Mouse (Mus musculus) lung, postnatal 0 days (tissue): ENCODE data around the gene Rasd1. TPM values are rescaled to one million over a fixed set of nuclear protein-coding genes. Genes with fewer than 3 reads are reported as not detected.
"Not testable (repeated sequence)": the region's sequence is repeated elsewhere in the genome, so short reads cannot be mapped to it uniquely, and the experiment has no call there.

Experiments used
- ATAC-seq: fragments of 200-750 bp; cut with Nextera tagmentation; 2 replicates; pipeline ENCODE4 v1.8.0; 2017; ENCODE audit warnings: moderate library complexity
- DNase-seq: peaks from one replicate; pipeline ENCODE4 v3.0.0-alpha.2; 2016; ENCODE audit warnings: low spot score
- H3K27ac ChIP-seq: fragments of 300-500 bp; sonication (generic); 2 replicates; pipeline ENCODE4 v1.5.1; 2014; ENCODE audit warnings: antibody characterized with exemption, mild to moderate bottlenecking, low read length, mixed read lengths
- H3K27me3 ChIP-seq: fragments of 300-500 bp; sonication (generic); replicated peaks from 2 replicates; pipeline ENCODE4 v1.6.1; 2014; ENCODE audit warnings: low read length, mixed read lengths; ENCODE audit not compliant: insufficient read depth
- H3K36me3 ChIP-seq: fragments of 300-500 bp; sonication (generic); 2 replicates; pipeline ENCODE4 v1.6.1; 2014; ENCODE audit warnings: low read length, mixed read lengths; ENCODE audit not compliant: insufficient read depth
- H3K4me1 ChIP-seq: fragments of 300-500 bp; sonication (generic); 2 replicates; pipeline ENCODE4 v1.6.1; 2014; ENCODE audit warnings: antibody characterized with exemption, low read depth, low read length, mixed read lengths; ENCODE audit not compliant: insufficient read depth
- H3K4me2 ChIP-seq: fragments of 300-500 bp; sonication (generic); replicated peaks from 2 replicates; pipeline ENCODE4 v1.6.1; 2014; ENCODE audit warnings: low read depth, mild to moderate bottlenecking, low read length, moderate library complexity, mixed read lengths
- H3K4me3 ChIP-seq: fragments of 300-500 bp; sonication (generic); 2 replicates; pipeline ENCODE4 v1.5.1; 2014; ENCODE audit warnings: low read depth, low read length
- H3K9ac ChIP-seq: fragments of 300-500 bp; sonication (generic); replicated peaks from 2 replicates; pipeline ENCODE4 v1.6.1; 2014; ENCODE audit warnings: low read depth, mild to moderate bottlenecking
- H3K9me3 ChIP-seq: fragments of 300-500 bp; sonication (generic); 2 replicates; pipeline ENCODE4 v1.6.1; 2016; ENCODE audit warnings: low read length, mixed read lengths
- CTCF ChIP-seq: IDR thresholded peaks from 2 replicates; pipeline ENCODE4 v1.5.1; 2016; ENCODE audit warnings: antibody characterized with exemption, mild to moderate bottlenecking
- EP300 ChIP-seq: IDR thresholded peaks from 2 replicates; pipeline ENCODE4 v1.6.1; 2016; ENCODE audit warnings: antibody characterized with exemption, mild to moderate bottlenecking, control low read depth
- WGBS: fragments of 180-500 bp; shearing (Covaris S2); extraction: QIAGEN DNeasy Blood & Tissue Kit; methylation state at CpG from one replicate; pipeline ENCODE4 v1.1.7; 2014; 5-methylcytosine and 5-hydroxymethylcytosine counted together
- polyA plus RNA-seq: library from polyadenylated mRNA; unstranded; fragments of >200 nt; fragmentation: Nextera tagmentation; extraction: Ambion mirVana; gene quantifications from 2 replicates; pipeline ENCODE4 v1.2.1, GENCODE M21; 2015

Gene Rasd1
- polyA plus RNA-seq, 1 experiment from 2014 or later: 3.3 TPM

GRCm38 (mm10) chr11:59959453-59959852 lies 5.3 kb downstream of the Rasd1 start:
- 0 out of 2 replicates have a peak, but pooled peaks cover 3% of the 10 kb centered on the region for H3K27me3 ChIP-seq
- WGBS: 52% methylated on average over 4 of the region's 4 CpGs
- no peak overlapping the region for H3K4me2 ChIP-seq
- ATAC-seq (no peak), DNase-seq (no peak)
- no peaks in the 10 kb centered on the region for H3K9me3 ChIP-seq
- TF ChIP-seq EP300 (no peak), CTCF (no peak)
- H3K4me3 ChIP-seq: no peak overlapping the region
- no peak overlapping the region for H3K27ac ChIP-seq
- no peaks in the 10 kb centered on the region; the same call in 1 of the 2 replicates for H3K36me3 ChIP-seq
- peaks cover 8% of the 10 kb centered on the region for H3K4me1 ChIP-seq
- no peak overlapping the region for H3K9ac ChIP-seq

- 68% methylated on average over 6 of the region's 6 CpGs for WGBS
- Histone ChIP-seq H3K27me3 (no peaks in the 10 kb centered on the region), H3K4me2 (no peak overlapping the region), H3K9ac (no peak overlapping the region), H3K9me3 (no peaks in the 10 kb centered on the region), H3K27ac (no peak overlapping the region), H3K4me1 (no peaks in the 10 kb centered on the region), H3K4me3 (no peak overlapping the region), H3K36me3 (no peaks in the 10 kb centered on the region; the same call in 1 of the 2 replicates)
- ATAC-seq (peak; percentile 52), DNase-seq (peak; percentile 41)
- no peak for TF ChIP-seq CTCF
- no peak for TF ChIP-seq EP300
Measured at GRCm38 (mm10) chr11:59956749-59957148, 8.0 kb downstream of the Rasd1 start.

GRCm38 (mm10) chr11:59952892-59953291 lies 11.9 kb downstream of the Rasd1 start:
- DNase-seq (peak; percentile 17), ATAC-seq (no peak; the same call in 1 of the 2 replicates)
- Histone ChIP-seq H3K36me3 (no peaks in the 10 kb centered on the region), H3K9me3 (no peaks in the 10 kb centered on the region), H3K27me3 (no peaks in the 10 kb centered on the region), H3K27ac (no peak overlapping the region), H3K4me2 (peak overlapping the region; percentile 27; the same call in 1 of the 2 replicates), H3K4me1 (peaks cover 5% of the 10 kb centered on the region; the same call in 1 of the 2 replicates), H3K4me3 (no peak overlapping the region), H3K9ac (no peak overlapping the region)
- WGBS: 48% methylated on average over 14 of the region's 14 CpGs
- TF ChIP-seq EP300 (0 out of 2 replicates have a peak, but pooled peaks have one; percentile 36), CTCF (no peak)

- peak overlapping the region; percentile 91 for H3K4me3 ChIP-seq
- peak overlapping the region; percentile 73 for H3K4me2 ChIP-seq
- ATAC-seq: peak; percentile 54
- H3K27me3 ChIP-seq: no peaks in the 10 kb centered on the region
- DNase-seq: peak; percentile 35
- H3K27ac ChIP-seq: peak overlapping the region; percentile 74
- H3K9ac ChIP-seq: peak overlapping the region; percentile 79
- 2% methylated on average over 16 of the region's 16 CpGs for WGBS
- H3K36me3 ChIP-seq: no peaks in the 10 kb centered on the region
- H3K4me1 ChIP-seq: peaks cover 5% of the 10 kb centered on the region; the same call in 1 of the 2 replicates
- no peaks in the 10 kb centered on the region for H3K9me3 ChIP-seq
- no peak for TF ChIP-seq CTCF
- no peak for TF ChIP-seq EP300
Measured at GRCm38 (mm10) chr11:59948401-59948767, 16.4 kb downstream of the Rasd1 start.

- H3K9me3 ChIP-seq: no peaks in the 10 kb centered on the region
- ATAC-seq: peak; percentile 98
- WGBS: under 1% methylated on average over 43 of the region's 43 CpGs
- peaks cover 5% of the 10 kb centered on the region; the same call in 1 of the 2 replicates for H3K4me1 ChIP-seq
- peak within 1 kb of the TSS; percentile 74 for H3K27ac ChIP-seq
- peak within 1 kb of the TSS; percentile 91 for H3K4me3 ChIP-seq
- H3K4me2 ChIP-seq: peak within 1 kb of the TSS; percentile 73
- DNase-seq: peak; percentile 96
- peak within 1 kb of the TSS; percentile 79 for H3K9ac ChIP-seq
- H3K27me3 ChIP-seq: no peaks in the 10 kb centered on the region
- TF ChIP-seq EP300 (no peak), CTCF (peak; percentile 21; the same call in 1 of the 2 replicates)
- no peaks in the 10 kb centered on the region for H3K36me3 ChIP-seq
Measured at GRCm38 (mm10) chr11:59947752-59948400, 16.9 kb downstream of the Rasd1 start, which contains the start of gene Med9. Gene Med9, plus strand, starts transcription at chr11:59948206.

- H3K27me3 ChIP-seq, H3K9ac ChIP-seq, H3K4me3 ChIP-seq, H3K4me2 ChIP-seq, H3K9me3 ChIP-seq, ATAC-seq, DNase-seq, H3K4me1 ChIP-seq, H3K36me3 ChIP-seq, H3K27ac ChIP-seq: not testable (repeated sequence)
- 91% methylated on average over 9 of the region's 10 CpGs for WGBS
Measured at GRCm38 (mm10) chr11:59944855-59945254, 19.9 kb downstream of the Rasd1 start.
